Mouse (Mus musculus) forebrain, embryonic 12.5 days (tissue): Measurements from ENCODE around the gene Ppcdc. TPM values are rescaled to one million over a fixed set of nuclear protein-coding genes. Genes with fewer than 3 reads are reported as not detected.

Experiments
- ATAC-seq: fragments of 200-750 bp; cut with Nextera tagmentation; 2 replicates; pipeline ENCODE4 v1.8.0; 2017; ENCODE audit warnings: moderate TSS enrichment; ENCODE audit not compliant: low FRiP score
- H3K27ac ChIP-seq: fragments of 300-500 bp; sonication (generic); 2 replicates; pipeline ENCODE4 v1.5.1; 2016; ENCODE audit warnings: mild to moderate bottlenecking
- H3K27me3 ChIP-seq: fragments of 300-500 bp; sonication (generic); 2 replicates; pipeline ENCODE4 v1.6.1; 2016; ENCODE audit warnings: mild to moderate bottlenecking
- H3K36me3 ChIP-seq: fragments of 300-500 bp; sonication (generic); replicated peaks from 2 replicates; pipeline ENCODE4 v1.6.1; 2016; ENCODE audit warnings: mild to moderate bottlenecking
- H3K4me1 ChIP-seq: fragments of 300-500 bp; sonication (generic); 2 replicates; pipeline ENCODE4 v1.6.1; 2016
- H3K4me2 ChIP-seq: fragments of 300-500 bp; sonication (generic); 2 replicates; pipeline ENCODE4 v1.6.1; 2016; ENCODE audit warnings: mild to moderate bottlenecking, moderate library complexity
- H3K4me3 ChIP-seq: fragments of 300-500 bp; sonication (generic); replicated peaks from 2 replicates; pipeline ENCODE4 v1.5.1; 2016; ENCODE audit warnings: mild to moderate bottlenecking
- H3K9ac ChIP-seq: fragments of 300-500 bp; sonication (generic); 2 replicates; pipeline ENCODE4 v1.6.1; 2016; ENCODE audit warnings: mild to moderate bottlenecking
- H3K9me3 ChIP-seq: fragments of 300-500 bp; sonication (generic); 2 replicates; pipeline ENCODE4 v1.6.1; 2016
- WGBS: fragments of 180-500 bp; shearing (Covaris S2); methylation state at CpG from one replicate; pipeline ENCODE4 v1.1.7; 2016; 5-methylcytosine and 5-hydroxymethylcytosine counted together
- polyA plus RNA-seq: library from polyadenylated mRNA; unstranded; fragments of >200 nt; fragmentation: Nextera tagmentation; extraction: Ambion mirVana; gene quantifications from 2 replicates; pipeline ENCODE4 v1.2.1, GENCODE M21; 2016

Gene Ppcdc
- polyA plus RNA-seq, 1 experiment from 2014 or later, result 24.4 TPM

- no peak overlapping the region for H3K4me3 ChIP-seq
- WGBS, result 81% methylated on average over 1 of the region's 1 CpGs
- no peak for ATAC-seq
- H3K27ac ChIP-seq, result no peak overlapping the region
- no peak overlapping the region for H3K4me2 ChIP-seq
- no peaks in the 10 kb centered on the region for H3K9me3 ChIP-seq
- H3K27me3 ChIP-seq, result no peaks in the 10 kb centered on the region
- H3K4me1 ChIP-seq, result no peaks in the 10 kb centered on the region
- no peak overlapping the region for H3K9ac ChIP-seq
- H3K36me3 ChIP-seq, result no peaks in the 10 kb centered on the region
Measured at GRCm38 (mm10) chr9:57392892-57393291, 47.0 kb downstream of the Ppcdc start.

GRCm38 (mm10) chr9:57390869-57391268, 49.1 kb downstream of the Ppcdc start:
- no peaks in the 10 kb centered on the region for H3K4me1 ChIP-seq
- H3K9me3 ChIP-seq, result no peaks in the 10 kb centered on the region
- no peak for ATAC-seq
- no peak overlapping the region for H3K4me3 ChIP-seq
- WGBS, result 72% methylated on average over 3 of the region's 3 CpGs
- no peaks in the 10 kb centered on the region for H3K36me3 ChIP-seq
- no peak overlapping the region for H3K9ac ChIP-seq
- H3K27ac ChIP-seq, result no peak overlapping the region
- H3K27me3 ChIP-seq, result no peaks in the 10 kb centered on the region
- no peak overlapping the region for H3K4me2 ChIP-seq

GRCm38 (mm10) chr9:57389131-57389530, 50.8 kb downstream of the Ppcdc start:
- no peaks in the 10 kb centered on the region for H3K27me3 ChIP-seq
- H3K27ac ChIP-seq, result no peak overlapping the region
- no peak for ATAC-seq
- no peak overlapping the region for H3K4me2 ChIP-seq
- 23% methylated on average over 1 of the region's 1 CpGs for WGBS
- H3K9me3 ChIP-seq, result no peaks in the 10 kb centered on the region
- no peaks in the 10 kb centered on the region for H3K4me1 ChIP-seq
- no peak overlapping the region for H3K4me3 ChIP-seq
- H3K9ac ChIP-seq, result no peak overlapping the region
- no peaks in the 10 kb centered on the region for H3K36me3 ChIP-seq

- Histone ChIP-seq H3K36me3 (no peaks in the 10 kb centered on the region), H3K9me3 (no peaks in the 10 kb centered on the region), H3K9ac (no peak overlapping the region), H3K27me3 (no peaks in the 10 kb centered on the region), H3K4me3 (no peak overlapping the region), H3K27ac (no peak overlapping the region), H3K4me1 (no peaks in the 10 kb centered on the region), H3K4me2 (no peak overlapping the region)
- 91% methylated on average over 4 of the region's 4 CpGs for WGBS
- no peak for ATAC-seq
Measured at GRCm38 (mm10) chr9:57386926-57387325, 53.0 kb downstream of the Ppcdc start.

- no peaks in the 10 kb centered on the region for H3K27me3 ChIP-seq
- H3K4me3 ChIP-seq, result no peak overlapping the region
- H3K9ac ChIP-seq, result no peak overlapping the region
- no peaks in the 10 kb centered on the region for H3K4me1 ChIP-seq
- no peak overlapping the region for H3K4me2 ChIP-seq
- no peak for ATAC-seq
- no peaks in the 10 kb centered on the region for H3K9me3 ChIP-seq
- H3K36me3 ChIP-seq, result no peaks in the 10 kb centered on the region
- H3K27ac ChIP-seq, result no peak overlapping the region
- 84% methylated on average over 2 of the region's 2 CpGs for WGBS
Measured at GRCm38 (mm10) chr9:57384621-57385020, 55.3 kb downstream of the Ppcdc start.

GRCm38 (mm10) chr9:57360999-57361398, 78.9 kb downstream of the Ppcdc start:
- Histone ChIP-seq H3K9me3 (no peaks in the 10 kb centered on the region), H3K27me3 (no peaks in the 10 kb centered on the region), H3K27ac (no peak overlapping the region), H3K9ac (no peak overlapping the region), H3K4me3 (no peak overlapping the region), H3K4me2 (no peak overlapping the region), H3K36me3 (no peaks in the 10 kb centered on the region), H3K4me1 (no peaks in the 10 kb centered on the region)
- 90% methylated on average over 3 of the region's 3 CpGs for WGBS
- ATAC-seq, result no peak

- Histone ChIP-seq H3K9me3 (no peaks in the 10 kb centered on the region), H3K4me2 (no peak overlapping the region), H3K27ac (no peak overlapping the region), H3K27me3 (no peaks in the 10 kb centered on the region), H3K4me3 (no peak overlapping the region), H3K36me3 (no peaks in the 10 kb centered on the region), H3K9ac (no peak overlapping the region), H3K4me1 (no peaks in the 10 kb centered on the region)
- WGBS, result 63% methylated on average over 2 of the region's 2 CpGs
- no peak for ATAC-seq
Measured at GRCm38 (mm10) chr9:57354377-57355183, 85.3 kb downstream of the Ppcdc start.

- no peaks in the 10 kb centered on the region for H3K36me3 ChIP-seq
- no peaks in the 10 kb centered on the region for H3K9me3 ChIP-seq
- ATAC-seq, result no peak
- no peak overlapping the region for H3K4me3 ChIP-seq
- no peaks in the 10 kb centered on the region for H3K27me3 ChIP-seq
- no peak overlapping the region for H3K4me2 ChIP-seq
- H3K27ac ChIP-seq, result no peak overlapping the region
- 43% methylated on average over 2 of the region's 2 CpGs for WGBS
- H3K9ac ChIP-seq, result no peak overlapping the region
- no peaks in the 10 kb centered on the region for H3K4me1 ChIP-seq
Measured at GRCm38 (mm10) chr9:57351277-57351676, 88.6 kb downstream of the Ppcdc start.

- no peak for ATAC-seq
- no peak overlapping the region for H3K4me2 ChIP-seq
- no peak overlapping the region for H3K27ac ChIP-seq
- 67% methylated on average over 1 of the region's 1 CpGs for WGBS
- no peaks in the 10 kb centered on the region for H3K27me3 ChIP-seq
- no peaks in the 10 kb centered on the region for H3K36me3 ChIP-seq
- H3K9ac ChIP-seq, result no peak overlapping the region
- H3K4me3 ChIP-seq, result no peak overlapping the region
- no peaks in the 10 kb centered on the region for H3K4me1 ChIP-seq
- no peaks in the 10 kb centered on the region for H3K9me3 ChIP-seq
Measured at GRCm38 (mm10) chr9:57345902-57346301, 94.0 kb downstream of the Ppcdc start.

GRCm38 (mm10) chr9:57343752-57344151, 96.2 kb downstream of the Ppcdc start:
- no peak overlapping the region for H3K9ac ChIP-seq
- no peak for ATAC-seq
- H3K27ac ChIP-seq, result no peak overlapping the region
- H3K36me3 ChIP-seq, result no peaks in the 10 kb centered on the region
- no peak overlapping the region for H3K4me2 ChIP-seq
- H3K4me3 ChIP-seq, result no peak overlapping the region
- H3K9me3 ChIP-seq, result no peaks in the 10 kb centered on the region
- H3K27me3 ChIP-seq, result no peaks in the 10 kb centered on the region
- H3K4me1 ChIP-seq, result no peaks in the 10 kb centered on the region
- 78% methylated on average over 3 of the region's 3 CpGs for WGBS

GRCm38 (mm10) chr9:57342906-57343474, 96.9 kb downstream of the Ppcdc start:
- H3K4me1 ChIP-seq, result no peaks in the 10 kb centered on the region
- no peaks in the 10 kb centered on the region for H3K36me3 ChIP-seq
- H3K27ac ChIP-seq, result no peak overlapping the region
- 91% methylated on average over 6 of the region's 6 CpGs for WGBS
- no peak overlapping the region for H3K4me2 ChIP-seq
- H3K4me3 ChIP-seq, result no peak overlapping the region
- H3K9me3 ChIP-seq, result no peaks in the 10 kb centered on the region
- no peak for ATAC-seq
- H3K9ac ChIP-seq, result no peak overlapping the region
- H3K27me3 ChIP-seq, result no peaks in the 10 kb centered on the region

GRCm38 (mm10) chr9:57342186-57342585, 97.7 kb downstream of the Ppcdc start:
- H3K4me2 ChIP-seq, result no peak overlapping the region
- no peaks in the 10 kb centered on the region for H3K4me1 ChIP-seq
- no peaks in the 10 kb centered on the region; the same call in 1 of the 2 replicates for H3K9me3 ChIP-seq
- H3K36me3 ChIP-seq, result no peaks in the 10 kb centered on the region
- ATAC-seq, result no peak
- H3K4me3 ChIP-seq, result no peak overlapping the region
- WGBS, result 92% methylated on average over 3 of the region's 3 CpGs
- H3K27me3 ChIP-seq, result no peaks in the 10 kb centered on the region
- H3K27ac ChIP-seq, result no peak overlapping the region
- H3K9ac ChIP-seq, result no peak overlapping the region

- ATAC-seq, result no peak
- no peak overlapping the region for H3K4me2 ChIP-seq
Measured at GRCm38 (mm10) chr9:57340361-57340760, 99.6 kb downstream of the Ppcdc start.

More at GRCm38 (mm10) chr9:57340361-57340760, 99.6 kb downstream of the Ppcdc start:
- Histone ChIP-seq H3K27ac (no peak overlapping the region), H3K36me3 (no peaks in the 10 kb centered on the region), H3K9me3 (no peaks in the 10 kb centered on the region; the same call in 1 of the 2 replicates), H3K4me1 (no peaks in the 10 kb centered on the region), H3K4me3 (no peak overlapping the region), H3K9ac (no peak overlapping the region), H3K27me3 (no peaks in the 10 kb centered on the region)
- WGBS, result 93% methylated on average over 5 of the region's 5 CpGs
